Mouse (Mus musculus): ENCODE measurements around the gene Tmem104. TPM values are rescaled to one million over a fixed set of nuclear protein-coding genes. Genes with fewer than 3 reads are reported as not detected.

Gene Tmem104
- polyA plus RNA-seq, 1 experiment: 21.0 TPM

DNA sequence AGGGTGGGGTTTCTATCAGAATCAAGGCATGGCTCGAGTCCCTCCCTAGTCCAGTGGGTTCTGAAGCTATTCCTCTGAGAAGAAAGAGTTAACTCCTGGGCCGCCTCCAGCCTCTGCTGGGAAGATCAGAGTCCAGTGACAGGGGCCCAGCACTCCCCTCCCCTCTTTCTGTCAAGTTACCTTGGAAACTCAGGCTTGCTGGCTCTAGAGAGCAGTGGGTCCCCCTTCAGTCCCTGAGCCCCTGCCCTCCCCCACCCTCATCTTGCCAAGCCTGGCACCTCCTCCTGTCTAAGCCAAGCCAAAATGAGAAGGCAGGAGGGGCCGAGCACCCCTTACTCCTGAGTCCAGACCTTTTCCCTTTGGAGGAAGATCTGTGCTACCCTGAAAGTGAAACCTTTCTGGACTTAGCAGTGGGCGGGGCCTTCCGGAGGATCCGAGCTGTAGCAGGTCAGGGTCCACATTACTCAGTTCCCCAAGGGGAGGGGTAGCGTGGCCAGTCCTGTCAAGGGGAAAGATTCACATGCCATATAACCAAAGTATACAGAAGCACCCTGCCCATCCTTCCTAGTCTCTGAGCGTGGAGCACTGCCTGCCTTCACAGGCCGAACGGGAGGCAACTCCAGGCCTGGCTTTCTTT is 9.6 kb upstream of the Tmem104 start:
- H3K36me3 ChIP-seq (ENCODE audit: control insufficient read depth, insufficient read depth, low read length): peaks cover 81% of the 10 kb centered on the region
- no peaks in the 10 kb centered on the region for H3K27me3 ChIP-seq (ENCODE audit: control insufficient read depth, insufficient read depth, low read length)
- peak overlapping the region; percentile 58 for H3K4me3 ChIP-seq (ENCODE audit: low read depth, low read length)
- H3K27ac ChIP-seq (ENCODE audit: insufficient read depth, low read depth, low read length): peak overlapping the region; percentile 93
- 15% methylated on average over 10 of the region's 10 CpGs for WGBS
- no peak for TF ChIP-seq CTCF (IDR thresholded peaks at IDR 0.05; ENCODE audit: extremely low read depth, insufficient read length, insufficient replicate concordance, low read depth, low read length)
- TF ChIP-seq POLR2A (IDR thresholded peaks at IDR 0.05; ENCODE audit: low read depth, low read length): no peak
- peaks cover 75% of the 10 kb centered on the region for H3K4me1 ChIP-seq (ENCODE audit: control insufficient read depth, insufficient read depth, insufficient read length, low read length)

DNA sequence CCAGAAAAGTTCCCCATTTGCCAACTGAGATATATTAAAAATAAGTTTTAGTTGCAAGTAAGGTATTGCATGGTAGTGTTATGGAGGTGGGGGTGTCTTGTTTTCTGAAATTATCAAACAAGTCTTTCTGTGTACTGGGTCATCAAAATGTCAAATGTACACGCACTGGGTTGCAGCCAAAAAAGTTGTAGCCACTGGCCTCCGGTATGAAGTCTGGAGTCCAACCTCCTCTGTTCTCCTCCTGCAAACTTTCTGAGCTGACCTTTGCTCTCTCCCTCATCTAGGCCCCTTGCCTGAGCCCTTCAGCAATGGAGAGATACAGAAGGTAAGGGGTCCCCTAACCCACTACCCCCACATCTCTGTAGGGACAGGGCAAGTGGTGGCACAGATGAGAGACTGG is 8.5 kb upstream of the Tmem104 start:
- peaks cover 71% of the 10 kb centered on the region for H3K4me1 ChIP-seq (ENCODE audit: control insufficient read depth, insufficient read depth, insufficient read length, low read length)
- no peaks in the 10 kb centered on the region for H3K27me3 ChIP-seq (ENCODE audit: control insufficient read depth, insufficient read depth, low read length)
- peak overlapping the region; percentile 93 for H3K27ac ChIP-seq (ENCODE audit: insufficient read depth, low read depth, low read length)
- TF ChIP-seq CTCF (IDR thresholded peaks at IDR 0.05; ENCODE audit: extremely low read depth, insufficient read length, insufficient replicate concordance, low read depth, low read length): no peak
- no peak for TF ChIP-seq POLR2A (IDR thresholded peaks at IDR 0.05; ENCODE audit: low read depth, low read length)
- WGBS: 36% methylated on average over 2 of the region's 2 CpGs
- H3K36me3 ChIP-seq (ENCODE audit: control insufficient read depth, insufficient read depth, low read length): peaks cover 83% of the 10 kb centered on the region
- no peak overlapping the region for H3K4me3 ChIP-seq (ENCODE audit: low read depth, low read length)

DNA sequence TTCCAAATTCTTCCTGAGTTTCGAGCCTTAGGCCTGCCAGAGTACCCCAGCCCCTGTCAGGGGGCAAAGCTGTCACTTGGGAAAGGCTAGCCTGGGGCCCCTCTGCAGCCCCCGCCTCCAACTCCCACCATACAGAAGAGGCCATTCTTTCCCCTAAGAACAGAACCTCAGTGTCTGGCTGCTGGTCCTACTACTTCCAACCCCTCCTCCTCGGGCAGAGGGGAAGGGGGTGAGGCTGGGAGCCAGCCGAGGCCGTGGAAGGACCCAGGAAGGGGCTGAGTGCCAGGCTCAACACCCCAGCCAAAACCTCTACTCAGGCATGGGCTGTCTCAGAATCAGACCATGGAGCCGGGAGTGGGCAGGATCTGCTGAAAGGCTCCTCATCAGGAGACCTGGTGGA is 8.1 kb upstream of the Tmem104 start:
- Histone ChIP-seq H3K4me1 (ENCODE audit: control insufficient read depth, insufficient read depth, insufficient read length, low read length) (peaks cover 67% of the 10 kb centered on the region), H3K4me3 (ENCODE audit: low read depth, low read length) (no peak overlapping the region), H3K27ac (ENCODE audit: insufficient read depth, low read depth, low read length) (peak overlapping the region; percentile 93), H3K36me3 (ENCODE audit: control insufficient read depth, insufficient read depth, low read length) (peaks cover 79% of the 10 kb centered on the region), H3K27me3 (ENCODE audit: control insufficient read depth, insufficient read depth, low read length) (no peaks in the 10 kb centered on the region)
- 70% methylated on average over 6 of the region's 6 CpGs for WGBS
- TF ChIP-seq CTCF (IDR thresholded peaks at IDR 0.05; ENCODE audit: extremely low read depth, insufficient read length, insufficient replicate concordance, low read depth, low read length) (no peak), POLR2A (IDR thresholded peaks at IDR 0.05; ENCODE audit: low read depth, low read length) (no peak)

DNA sequence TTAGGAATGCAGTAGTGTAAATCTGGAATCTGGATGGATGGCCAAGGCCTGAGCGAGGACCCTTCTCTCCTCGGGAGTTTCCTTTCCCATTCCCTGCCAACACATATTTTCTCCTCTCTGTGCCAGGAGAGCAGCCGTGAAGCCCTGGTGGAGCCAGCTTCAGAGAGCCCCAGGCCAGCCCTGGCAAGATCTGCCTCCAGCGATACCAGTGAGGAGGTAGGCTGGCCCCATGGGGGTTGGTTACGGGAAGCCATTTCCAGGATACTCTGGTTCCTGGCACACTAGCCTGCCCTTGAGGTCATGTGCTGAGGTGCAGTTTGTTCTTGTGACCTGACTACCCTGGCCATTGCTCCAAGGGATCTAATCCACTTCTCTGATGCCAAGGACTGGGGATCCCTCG is 7.4 kb upstream of the Tmem104 start:
- Histone ChIP-seq H3K4me1 (ENCODE audit: control insufficient read depth, insufficient read depth, insufficient read length, low read length) (peaks cover 65% of the 10 kb centered on the region), H3K27me3 (ENCODE audit: control insufficient read depth, insufficient read depth, low read length) (no peaks in the 10 kb centered on the region), H3K4me3 (ENCODE audit: low read depth, low read length) (no peak overlapping the region), H3K27ac (ENCODE audit: insufficient read depth, low read depth, low read length) (peak overlapping the region; percentile 93; the same call in 1 of the 2 replicates), H3K36me3 (ENCODE audit: control insufficient read depth, insufficient read depth, low read length) (peaks cover 76% of the 10 kb centered on the region)
- no peak for TF ChIP-seq CTCF (IDR thresholded peaks at IDR 0.05; ENCODE audit: extremely low read depth, insufficient read length, insufficient replicate concordance, low read depth, low read length)
- no peak for TF ChIP-seq POLR2A (IDR thresholded peaks at IDR 0.05; ENCODE audit: low read depth, low read length)
- 81% methylated on average over 6 of the region's 6 CpGs for WGBS

DNA sequence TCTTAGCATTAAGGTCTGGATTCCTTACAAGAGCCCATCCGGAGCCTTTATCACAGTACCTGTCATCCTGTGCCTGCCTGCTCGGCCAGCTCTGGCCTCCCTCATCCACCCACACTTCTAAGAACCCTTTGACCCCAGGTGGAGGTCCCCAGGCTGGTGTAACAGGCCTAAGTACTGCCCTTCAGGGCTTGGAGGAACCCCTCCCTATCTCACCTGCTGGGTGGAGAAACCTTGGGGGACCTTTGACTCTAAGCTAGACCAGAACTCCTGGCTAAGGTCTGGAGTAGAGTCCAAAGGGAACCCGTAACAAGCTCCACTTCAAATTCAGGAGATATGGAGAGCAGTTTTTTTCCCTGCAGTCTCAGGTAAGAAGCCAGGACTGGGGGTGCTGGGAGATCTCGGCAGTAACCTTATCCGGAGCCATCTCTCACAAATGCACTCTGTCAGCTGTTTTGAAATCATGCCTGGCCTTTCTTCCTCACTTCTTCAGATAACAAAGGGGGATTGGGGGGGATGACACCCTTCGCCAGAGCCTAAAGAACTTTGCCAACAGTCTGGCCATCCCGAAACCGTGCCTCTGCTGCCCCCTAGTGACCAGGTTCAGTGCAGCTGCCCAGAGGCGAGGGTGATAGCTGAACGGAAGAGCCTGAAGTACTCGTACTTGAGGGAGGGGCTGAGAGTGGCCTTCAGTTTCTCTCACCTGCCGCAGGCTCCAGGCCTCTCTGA is 5.2 kb upstream of the Tmem104 start:
- peaks cover 54% of the 10 kb centered on the region for H3K36me3 ChIP-seq (ENCODE audit: control insufficient read depth, insufficient read depth, low read length)
- H3K27ac ChIP-seq (ENCODE audit: insufficient read depth, low read depth, low read length): peak overlapping the region; percentile 61
- WGBS: 10% methylated on average over 12 of the region's 12 CpGs

DNA sequence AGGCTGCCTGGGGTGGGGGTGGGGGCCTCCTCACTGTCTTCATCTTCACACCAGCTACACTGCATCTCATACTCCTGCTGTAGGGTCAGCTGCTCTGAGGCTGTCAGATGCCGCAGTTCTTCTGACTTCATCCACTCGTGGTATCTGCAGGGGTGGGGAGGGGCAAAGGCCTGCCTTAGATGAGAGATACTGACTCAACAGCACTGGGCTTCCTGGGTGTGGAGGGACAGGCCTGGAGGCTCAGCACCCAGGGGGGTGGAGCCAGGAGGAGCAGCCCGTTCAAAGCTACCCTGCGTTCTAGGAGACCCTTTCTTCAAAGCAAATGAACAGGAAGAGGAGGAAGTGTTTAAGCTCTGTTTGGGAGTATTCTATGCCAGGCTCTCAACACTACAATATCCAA is 2.3 kb upstream of the Tmem104 start:
- 34% methylated on average over 4 of the region's 4 CpGs for WGBS
- TF ChIP-seq POLR2A (IDR thresholded peaks at IDR 0.05; ENCODE audit: low read depth, low read length): 0 out of 2 replicates have a peak, but pooled peaks have one; percentile 14
- TF ChIP-seq CTCF (IDR thresholded peaks at IDR 0.05; ENCODE audit: extremely low read depth, insufficient read length, insufficient replicate concordance, low read depth, low read length): no peak

More for the DNA sequence above, 5.2 kb upstream of the Tmem104 start:
- Histone ChIP-seq H3K27me3 (ENCODE audit: control insufficient read depth, insufficient read depth, low read length) (no peaks in the 10 kb centered on the region), H3K4me3 (ENCODE audit: low read depth, low read length) (no peak overlapping the region), H3K4me1 (ENCODE audit: control insufficient read depth, insufficient read depth, insufficient read length, low read length) (peaks cover 53% of the 10 kb centered on the region)
- TF ChIP-seq POLR2A (IDR thresholded peaks at IDR 0.05; ENCODE audit: low read depth, low read length) (no peak), CTCF (IDR thresholded peaks at IDR 0.05; ENCODE audit: extremely low read depth, insufficient read length, insufficient replicate concordance, low read depth, low read length) (peak; percentile 92)

DNA sequence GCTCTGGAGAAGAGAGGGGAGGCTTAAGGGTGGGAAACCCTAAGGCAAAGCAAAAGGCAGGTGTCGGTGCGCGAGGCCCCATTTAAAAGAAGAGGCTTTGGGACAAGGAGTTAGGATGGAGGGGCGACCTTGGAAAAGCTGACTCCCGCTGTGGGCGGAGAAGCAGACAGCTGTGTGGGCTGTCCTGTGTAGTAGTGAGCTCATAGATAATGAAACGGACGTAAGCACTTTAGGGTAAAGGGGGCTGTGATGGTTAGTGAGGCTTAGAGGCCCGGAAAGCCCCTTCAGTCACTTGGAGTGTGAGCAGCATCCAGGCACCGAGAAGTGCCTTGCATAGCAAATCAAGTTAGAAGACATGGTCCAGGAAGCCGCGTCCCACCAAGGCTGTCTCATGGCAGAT is 406 bp downstream of the Tmem104 start, which contains the start of gene Nat9:
TSS of gene Nat9 (minus strand) at position 167 of the 400 bp plus-strand sequence.
- TF ChIP-seq POLR2A (IDR thresholded peaks at IDR 0.05; ENCODE audit: low read depth, low read length) (no peak), CTCF (IDR thresholded peaks at IDR 0.05; ENCODE audit: extremely low read depth, insufficient read length, insufficient replicate concordance, low read depth, low read length) (no peak)
- Histone ChIP-seq H3K27me3 (ENCODE audit: control insufficient read depth, insufficient read depth, low read length) (no peaks in the 10 kb centered on the region), H3K27ac (ENCODE audit: insufficient read depth, low read depth, low read length) (peak within 1 kb of the TSS; percentile 79), H3K4me3 (ENCODE audit: low read depth, low read length) (peak within 1 kb of the TSS; percentile 83), H3K4me1 (ENCODE audit: control insufficient read depth, insufficient read depth, insufficient read length, low read length) (peaks cover 19% of the 10 kb centered on the region), H3K36me3 (ENCODE audit: control insufficient read depth, insufficient read depth, low read length) (peaks cover 9% of the 10 kb centered on the region)
- WGBS: 8% methylated on average over 12 of the region's 12 CpGs

More for the DNA sequence above, 2.3 kb upstream of the Tmem104 start:
- Histone ChIP-seq H3K27me3 (ENCODE audit: control insufficient read depth, insufficient read depth, low read length) (no peaks in the 10 kb centered on the region), H3K4me3 (ENCODE audit: low read depth, low read length) (no peak overlapping the region), H3K4me1 (ENCODE audit: control insufficient read depth, insufficient read depth, insufficient read length, low read length) (peaks cover 28% of the 10 kb centered on the region), H3K36me3 (ENCODE audit: control insufficient read depth, insufficient read depth, low read length) (peaks cover 29% of the 10 kb centered on the region), H3K27ac (ENCODE audit: insufficient read depth, low read depth, low read length) (peak overlapping the region; percentile 51; the same call in 1 of the 2 replicates)
